Mouse (Mus musculus) bone marrow macrophage, adult 2 months (primary cell): Measurements from ENCODE around the gene Phf10.

Experiments
- CTCF ChIP-seq: IDR thresholded peaks from 2 replicates; pipeline ENCODE4 v1.5.1; 2012; ENCODE audit warnings: low read depth, mild to moderate bottlenecking, low read length, moderate library complexity
- POLR2A ChIP-seq: IDR thresholded peaks from 2 replicates; pipeline ENCODE4 v1.6.1; 2012; ENCODE audit warnings: mild to moderate bottlenecking, low read depth, low read length, borderline replicate concordance

- TF ChIP-seq CTCF (no peak), POLR2A (no peak)
Observed at GRCm38 (mm10) chr17:14903212-14903611, 57.9 kb downstream of the Phf10 start.
